Mouse (Mus musculus) mouse trophoblast stem cell (cell line): ENCODE data around the gene Myod1.

ENCODE experiments used
- in situ Hi-C, 2 experiments: fragments of 300-500 bp; cut with MseI, MboI; formaldehyde crosslinking; loops; 2 replicates in 1 of 2; 3 replicates in 1 of 2; pipeline ENCODE4 v1.15.1; 2025

Gene Myod1

GRCm38 (mm10) chr7:46391701-46392100 lies 15.4 kb downstream of the Myod1 start:
- in situ Hi-C loops, result loop anchor here (5.0 to 10.0 kb wide), 3 partner anchors 173 to 216 kb away; no protein-coding TSS in a partner anchor

GRCm38 (mm10) chr7:46393116-46393515 lies 16.8 kb downstream of the Myod1 start:
- in situ Hi-C loops, result loop anchor here (5.0 to 10.0 kb wide), 3 partner anchors 172 to 214 kb away; no protein-coding TSS in a partner anchor

GRCm38 (mm10) chr7:46393718-46394511 lies 17.6 kb downstream of the Myod1 start:
- in situ Hi-C loops, result loop anchor here (5.0 to 10.0 kb wide), 3 partner anchors 171 to 213 kb away; no protein-coding TSS in a partner anchor

- in situ Hi-C loops, result loop anchor here (5.0 to 10.0 kb wide), 3 partner anchors 170 to 212 kb away; no protein-coding TSS in a partner anchor
Observed at GRCm38 (mm10) chr7:46394933-46395332, 18.7 kb downstream of the Myod1 start.

- in situ Hi-C loops, result loop anchor here in 1 of 2 experiments (10.0 kb wide), 1 partner anchor 169 kb away; no protein-coding TSS in a partner anchor
Observed at GRCm38 (mm10) chr7:46395571-46395970, 19.3 kb downstream of the Myod1 start.

GRCm38 (mm10) chr7:46396231-46396927 lies 20.1 kb downstream of the Myod1 start, which contains the start of gene Kcnc1:
TSS of gene Kcnc1 (plus strand) at chr7:46396497.
- in situ Hi-C loops, result loop anchor here in 1 of 2 experiments (10.0 kb wide), 1 partner anchor 168 kb away; no protein-coding TSS in a partner anchor

- in situ Hi-C loops, result loop anchor here in 1 of 2 experiments (10.0 kb wide), 1 partner anchor 168 kb away; no protein-coding TSS in a partner anchor
Observed at GRCm38 (mm10) chr7:46396928-46397731, 20.9 kb downstream of the Myod1 start.

GRCm38 (mm10) chr7:46397732-46398333 lies 21.6 kb downstream of the Myod1 start:
- in situ Hi-C loops, result loop anchor here in 1 of 2 experiments (10.0 kb wide), 1 partner anchor 167 kb away; no protein-coding TSS in a partner anchor

- in situ Hi-C loops, result loop anchor here in 1 of 2 experiments (10.0 kb wide), 1 partner anchor 166 kb away; no protein-coding TSS in a partner anchor
Observed at GRCm38 (mm10) chr7:46398612-46399011, 22.3 kb downstream of the Myod1 start.

- in situ Hi-C loops, result loop anchor here in 1 of 2 experiments (10.0 kb wide), 1 partner anchor 165 kb away; no protein-coding TSS in a partner anchor
Observed at GRCm38 (mm10) chr7:46399676-46400075, 23.4 kb downstream of the Myod1 start.

GRCm38 (mm10) chr7:46400346-46400745 lies 24.1 kb downstream of the Myod1 start:
- in situ Hi-C loops, result no loop called here

GRCm38 (mm10) chr7:46401371-46402180 lies 25.3 kb downstream of the Myod1 start:
- in situ Hi-C loops, result no loop called here

GRCm38 (mm10) chr7:46403616-46404485 lies 27.6 kb downstream of the Myod1 start:
- in situ Hi-C loops, result no loop called here

GRCm38 (mm10) chr7:46404756-46405155 lies 28.5 kb downstream of the Myod1 start:
- in situ Hi-C loops, result no loop called here

GRCm38 (mm10) chr7:46408606-46409005 lies 32.3 kb downstream of the Myod1 start:
- in situ Hi-C loops, result no loop called here

GRCm38 (mm10) chr7:46409204-46409789 lies 33.0 kb downstream of the Myod1 start:
- in situ Hi-C loops, result no loop called here

- in situ Hi-C loops, result no loop called here
Observed at GRCm38 (mm10) chr7:46410727-46411126, 34.5 kb downstream of the Myod1 start.

GRCm38 (mm10) chr7:46412823-46413222 lies 36.5 kb downstream of the Myod1 start:
- in situ Hi-C loops, result no loop called here
